ENCODE assay signal across 29 mouse cellular contexts in genomic region chr9:88366819-88367218, GRCm38 (mm10). TPM values are rescaled to one million over a fixed set of nuclear protein-coding genes. Genes with fewer than 3 reads are reported as not detected.
DNase-seq lines count a peak whose midpoint lies in the region; ATAC-seq and TF ChIP-seq lines count a peak whose summit lies in the region.
"Had no signal": no experiment of that assay in that cellular context is flagged by ENCODE, and none has a peak within 500 bp of the region (broad histone marks: within the 10 kb centered on the region; RNA-seq: fewer than 3 reads in every experiment).

No protein-coding gene starts in this region.

- TF ChIP-seq CTCF in kidney, adult 2 months (conservative IDR thresholded peaks at IDR 0.05; ENCODE audit: insufficient read depth, insufficient read length, low read depth, low read length) = no peak
- TF ChIP-seq CTCF in liver, postnatal 0 days (IDR thresholded peaks at IDR 0.05; ENCODE audit: low read depth) = no peak

- no peak overlapping the region for H3K9ac ChIP-seq in kidney, embryonic 16.5 days (replicated peaks; ENCODE audit: low read length)
- H3K9ac ChIP-seq in liver, embryonic 12.5 days = no peak overlapping the region
- H3K9ac ChIP-seq in liver, postnatal 0 days (replicated peaks) = no peak overlapping the region
- H3K9ac ChIP-seq: embryonic facial prominence, embryonic 12.5 days; heart, embryonic 13.5 days; hindbrain, embryonic 14.5 days; lung, embryonic 15.5 days; midbrain, embryonic 12.5 days; neural tube, embryonic 12.5 days had no signal

- H3K4me2 ChIP-seq in kidney, embryonic 16.5 days (replicated peaks; ENCODE audit: low read depth, low read length) = no peak overlapping the region
- no peak overlapping the region for H3K4me2 ChIP-seq in liver, embryonic 12.5 days
- no peak overlapping the region for H3K4me2 ChIP-seq in liver, postnatal 0 days (ENCODE audit: low read depth, low read length)
- H3K4me2 ChIP-seq: embryonic facial prominence, embryonic 12.5 days; heart, embryonic 13.5 days; hindbrain, embryonic 14.5 days; lung, embryonic 15.5 days; midbrain, embryonic 12.5 days; neural tube, embryonic 12.5 days had no signal

- no peak for TF ChIP-seq POLR2A in kidney, adult 2 months (IDR thresholded peaks at IDR 0.05; ENCODE audit: low read depth, low read length)

- H3K27me3 ChIP-seq in kidney, adult 2 months (replicated peaks; ENCODE audit: control insufficient read depth, insufficient read depth, low read length) = no peaks in the 10 kb centered on the region
- no peaks in the 10 kb centered on the region for H3K27me3 ChIP-seq in kidney, embryonic 16.5 days (ENCODE audit: insufficient read depth, low read length)
- H3K27me3 ChIP-seq in liver, embryonic 12.5 days (replicated peaks) = no peaks in the 10 kb centered on the region
- no peaks in the 10 kb centered on the region for H3K27me3 ChIP-seq in liver, postnatal 0 days (ENCODE audit: insufficient read depth, low read length)
- H3K27me3 ChIP-seq: embryonic facial prominence, embryonic 12.5 days; heart, embryonic 13.5 days; lung, embryonic 15.5 days; megakaryocyte, embryonic 14.5 days; midbrain, embryonic 12.5 days; neural tube, embryonic 12.5 days; Patski had no signal

- no peak overlapping the region for H3K4me3 ChIP-seq in kidney, adult 2 months (ENCODE audit: insufficient read depth, low read depth, low read length)
- H3K4me3 ChIP-seq in kidney, embryonic 16.5 days (ENCODE audit: low read length) = no peak overlapping the region
- H3K4me3 ChIP-seq in liver, embryonic 12.5 days = no peak overlapping the region
- H3K4me3 ChIP-seq in liver, postnatal 0 days (ENCODE audit: low read depth, low read length) = no peak overlapping the region
- H3K4me3 ChIP-seq: embryonic facial prominence, embryonic 12.5 days; forebrain, embryonic 10.5 days; gastrocnemius, adult 2 months; heart, embryonic 13.5 days; lung, embryonic 15.5 days; megakaryocyte, embryonic 14.5 days; midbrain, embryonic 12.5 days; myocyte; neural tube, embryonic 12.5 days had no signal

- H3K4me1 ChIP-seq in kidney, adult 2 months (ENCODE audit: control insufficient read depth, insufficient read depth, low read length) = no peaks in the 10 kb centered on the region
- H3K4me1 ChIP-seq in kidney, embryonic 16.5 days (ENCODE audit: insufficient read depth, low read length) = no peaks in the 10 kb centered on the region
- peaks cover 13% of the 10 kb centered on the region for H3K4me1 ChIP-seq in liver, embryonic 12.5 days
- peaks cover 3% of the 10 kb centered on the region; the same call in 1 of the 2 replicates for H3K4me1 ChIP-seq in liver, postnatal 0 days (ENCODE audit: insufficient read depth)
- H3K4me1 ChIP-seq: embryonic facial prominence, embryonic 12.5 days; lung, embryonic 15.5 days; neural tube, embryonic 12.5 days had no signal

- H3K9me3 ChIP-seq in kidney, embryonic 16.5 days (ENCODE audit: low read length) = no peaks in the 10 kb centered on the region
- H3K9me3 ChIP-seq in liver, embryonic 12.5 days (replicated peaks) = no peaks in the 10 kb centered on the region
- H3K9me3 ChIP-seq in liver, postnatal 0 days (ENCODE audit: low read length) = no peaks in the 10 kb centered on the region
- H3K9me3 ChIP-seq: embryonic facial prominence, embryonic 12.5 days; forebrain, embryonic 10.5 days; heart, embryonic 13.5 days; lung, embryonic 15.5 days; megakaryocyte, embryonic 14.5 days; midbrain, embryonic 12.5 days; neural tube, embryonic 12.5 days had no signal

- TF ChIP-seq EP300 in liver, postnatal 0 days (IDR thresholded peaks at IDR 0.05; ENCODE audit: low read depth) = no peak

- peak; percentile 80 for ATAC-seq in kidney, embryonic 16.5 days (ENCODE audit: low FRiP score, low TSS enrichment)
- peak; percentile 67; the same call in 1 of the 2 replicates for ATAC-seq in liver, embryonic 12.5 days
- peak; percentile 86 for ATAC-seq in liver, postnatal 0 days
- no peak for ATAC-seq in erythroid progenitor cell, adult 5-6 weeks (replicated peaks; ENCODE audit: low FRiP score, poor library complexity, severe bottlenecking)
- ATAC-seq: forebrain, embryonic 16.5 days; intestine, postnatal 0 days; Patski had no signal

- DNase-seq in kidney, adult 2 months = peak; percentile 71
- DNase-seq in kidney, postnatal 4 days = no peak
- no peak for DNase-seq in liver, postnatal 0 days
- DNase-seq in cerebellum, postnatal 36 days = no peak
- DNase-seq: adrenal gland, postnatal 10 days; cerebellum, adult 8-10 months; embryo, embryonic 11 days; gastrocnemius, adult 2 months; gastrocnemius, postnatal 36 days; heart, adult 18-20 months; layer of hippocampus, postnatal 36 days; left cerebral cortex, postnatal 4 days; right cerebral cortex, adult 18-20 months had no signal

- no peak overlapping the region for H3K27ac ChIP-seq in kidney, adult 2 months (ENCODE audit: insufficient read depth, low read depth, low read length)
- no peak overlapping the region for H3K27ac ChIP-seq in kidney, embryonic 16.5 days (ENCODE audit: low read length)
- H3K27ac ChIP-seq in liver, embryonic 12.5 days = no peak overlapping the region
- H3K27ac ChIP-seq in liver, postnatal 0 days (ENCODE audit: low read depth) = no peak overlapping the region
- H3K27ac ChIP-seq: embryonic facial prominence, embryonic 12.5 days; forebrain, embryonic 10.5 days; gastrocnemius, adult 2 months; heart, embryonic 13.5 days; hindbrain, embryonic 14.5 days; lung, embryonic 15.5 days; midbrain, embryonic 12.5 days; neural tube, embryonic 12.5 days; stomach, postnatal 0 days had no signal

- WGBS in kidney, adult 2 months = 65% methylated on average over 4 of the region's 4 CpGs
- WGBS in kidney, embryonic 16.5 days = 88% methylated on average over 4 of the region's 4 CpGs
- 63% methylated on average over 4 of the region's 4 CpGs for WGBS in liver, embryonic 12.5 days (ENCODE audit: insufficient replicate concordance)
- 63% methylated on average over 4 of the region's 4 CpGs for WGBS in liver, postnatal 0 days (ENCODE audit: insufficient replicate concordance)

- H3K36me3 ChIP-seq in kidney, adult 2 months (ENCODE audit: control insufficient read depth, insufficient read depth, low read length) = peaks cover 5% of the 10 kb centered on the region
- H3K36me3 ChIP-seq in kidney, embryonic 16.5 days (ENCODE audit: insufficient read depth, low read length) = no peaks in the 10 kb centered on the region
- no peaks in the 10 kb centered on the region for H3K36me3 ChIP-seq in liver, embryonic 12.5 days
- H3K36me3 ChIP-seq in liver, postnatal 0 days (replicated peaks; ENCODE audit: insufficient read depth, low read length) = peaks cover 12% of the 10 kb centered on the region; the same call in 1 of the 2 replicates
- H3K36me3 ChIP-seq: embryonic facial prominence, embryonic 12.5 days; forebrain, embryonic 10.5 days; lung, embryonic 15.5 days; midbrain, embryonic 12.5 days; neural tube, embryonic 12.5 days had no signal

RNA-seq across cellular contexts. Expression of gene Nt5e, which starts 39.8 kb away (rescaled TPM):
- 16.1 and 21.8 TPM in 2 replicates for polyA plus RNA-seq in kidney, adult 2 months (2012; rRNA removed)
- 2.5 and 3.9 TPM in 2 replicates for polyA plus RNA-seq in kidney, embryonic 16.5 days (2015; fragmentation: Nextera tagmentation; extraction: Ambion mirVana)
- polyA plus RNA-seq in liver, embryonic 12.5 days (2016; fragmentation: Nextera tagmentation; extraction: Ambion mirVana) = 6.3 and 6.7 TPM in 2 replicates
- 17.3 and 18.9 TPM in 2 replicates for polyA plus RNA-seq in liver, postnatal 0 days (2015; fragmentation: Nextera tagmentation; extraction: Ambion mirVana)
- 3.6 TPM in 1 of 2 replicates, not detected in the other for total RNA-seq in erythroid progenitor cell, adult 5-6 weeks (2015; ENCODE audit: low replicate concordance)
- 0.90 TPM in 1 of 2 replicates, not detected in the other for total RNA-seq in erythroid progenitor cell, adult 5-6 weeks (2017; ENCODE audit: low replicate concordance)
